Mouse (Mus musculus) left cerebral cortex, postnatal 25 days (tissue): Measurements from ENCODE around the gene Gm3149. TPM values are rescaled to one million over a fixed set of nuclear protein-coding genes. Genes with fewer than 3 reads are reported as not detected.
"Not testable (repeated sequence)": the region's sequence is repeated elsewhere in the genome, so short reads cannot be mapped to it uniquely, and the experiment has no call there.

Experiments
- DNase-seq, 2 experiments: peaks; one replicate each; pipeline ENCODE4 v3.0.0; 2022; ENCODE audit warnings: low spot score in 2 of 2, mixed read lengths in 1 of 2
- intact Hi-C: fragments of 180-260 bp; cut with DNase I; formaldehyde crosslinking; loops from one replicate; pipeline ENCODE4 v1.15.1; 2025
- total RNA-seq, 2 experiments: library from RNA; stranded (reverse); gene quantifications; 2 replicates each; pipeline ENCODE4 v1.2.3; 2021

Gm3149 gene
- total RNA-seq: not detected

GRCm38 (mm10) chr14:4316983-4317382 is at the start of gene Gm3149:
TSS of gene Gm3149 (plus strand) at chr14:4317283.
- intact Hi-C loops, DNase-seq: not testable (repeated sequence)

- DNase-seq, intact Hi-C loops: not testable (repeated sequence)
These were observed 47.7 kb upstream of the Gm3149 start for GRCm38 (mm10) chr14:4269238-4269950.

GRCm38 (mm10) chr14:4279828-4280227 is 37.3 kb upstream of the Gm3149 start:
- DNase-seq, intact Hi-C loops: not testable (repeated sequence)

- DNase-seq, intact Hi-C loops: not testable (repeated sequence)
These were observed 17.5 kb downstream of the Gm3149 start, which contains the start of gene 2610042L04Rik for GRCm38 (mm10) chr14:4334476-4335080. TSS of gene 2610042L04Rik (plus strand) at chr14:4334763.

- intact Hi-C loops: not testable (repeated sequence)
- peak in 1 of 2 experiments; percentile 9 for DNase-seq
These were observed 18.4 kb downstream of the Gm3149 start for GRCm38 (mm10) chr14:4335506-4335905.

GRCm38 (mm10) chr14:4368991-4369390 is 51.9 kb downstream of the Gm3149 start:
- DNase-seq, intact Hi-C loops: not testable (repeated sequence)

- DNase-seq, intact Hi-C loops: not testable (repeated sequence)
These were observed 52.6 kb downstream of the Gm3149 start for GRCm38 (mm10) chr14:4369691-4370090.

Other genes starting within 250 kb of the Gm3149 start
- under 1 TPM in 1 of 2 experiments, not detected in 1; 0.46 TPM for gene Gm3115, start 233.2 kb upstream of the Gm3149 start, total RNA-seq
- 1 to 10 TPM; 2.1 to 3.3 TPM for gene Gm8108, start 206.8 kb upstream of the Gm3149 start, total RNA-seq
- not detected for gene Gm3127, start 152.3 kb upstream of the Gm3149 start, total RNA-seq
- under 1 TPM; 0.34 to 0.46 TPM for gene Gm2974, start 134.7 kb upstream of the Gm3149 start, total RNA-seq
- gene Gm3138, start 67.7 kb upstream of the Gm3149 start, total RNA-seq: not detected
- under 1 TPM; 0.87 to 0.96 TPM for gene 2610042L04Rik, start 17.5 kb downstream of the Gm3149 start, total RNA-seq
- not detected for gene Gm3159, start 80.2 kb downstream of the Gm3149 start, total RNA-seq
- gene Gm3164, start 98.2 kb downstream of the Gm3149 start, total RNA-seq: under 1 TPM; 0.46 to 0.94 TPM
- not detected for gene Gm3173, start 113.7 kb downstream of the Gm3149 start, total RNA-seq
- not detected for gene Gm3182, start 164.5 kb downstream of the Gm3149 start, total RNA-seq
- not detected for gene Gm3047, start 238.1 kb downstream of the Gm3149 start, total RNA-seq